Mouse (Mus musculus) heart, postnatal 0 days (tissue): ENCODE measurements around the gene Chd2. TPM values are rescaled to one million over a fixed set of nuclear protein-coding genes. Genes with fewer than 3 reads are reported as not detected.
"Not testable (repeated sequence)": the region's sequence is repeated elsewhere in the genome, so short reads cannot be mapped to it uniquely, and the experiment has no call there.

Experiments
- ATAC-seq: fragments of 200-750 bp; cut with Nextera tagmentation; 2 replicates; pipeline ENCODE4 v1.8.0; 2017; ENCODE audit warnings: low read depth, moderate number of reproducible peaks, moderate library complexity; ENCODE audit not compliant: insufficient read depth
- DNase-seq: peaks from one replicate; pipeline ENCODE4 v3.0.0-alpha.2; 2016; ENCODE audit warnings: low spot score
- H3K27ac ChIP-seq: fragments of 300-500 bp; sonication (generic); 2 replicates; pipeline ENCODE4 v1.5.1; 2014; ENCODE audit warnings: low read depth, mild to moderate bottlenecking
- H3K27me3 ChIP-seq: fragments of 300-500 bp; sonication (generic); 2 replicates; pipeline ENCODE4 v1.6.1; 2014; ENCODE audit warnings: low read length, mixed read lengths; ENCODE audit not compliant: control insufficient read depth, insufficient read depth
- H3K36me3 ChIP-seq: fragments of 300-500 bp; sonication (generic); replicated peaks from 2 replicates; pipeline ENCODE4 v1.6.1; 2014; ENCODE audit warnings: low read length, mixed read lengths; ENCODE audit not compliant: control insufficient read depth, insufficient read depth
- H3K4me1 ChIP-seq: fragments of 300-500 bp; sonication (generic); 2 replicates; pipeline ENCODE4 v1.6.1; 2014; ENCODE audit warnings: antibody characterized with exemption; ENCODE audit not compliant: control insufficient read depth, insufficient read depth
- H3K4me2 ChIP-seq: fragments of 300-500 bp; sonication (generic); 2 replicates; pipeline ENCODE4 v1.6.1; 2014; ENCODE audit warnings: low read depth, mild to moderate bottlenecking, low read length, moderate library complexity
- H3K4me3 ChIP-seq: fragments of 300-500 bp; sonication (generic); 2 replicates; pipeline ENCODE4 v1.5.1; 2014; ENCODE audit warnings: low read depth, low read length
- H3K9ac ChIP-seq: fragments of 300-500 bp; sonication (generic); replicated peaks from 2 replicates; pipeline ENCODE4 v1.6.1; 2014; ENCODE audit warnings: low read depth, low read length, mixed read lengths
- H3K9me3 ChIP-seq: fragments of 300-500 bp; sonication (generic); replicated peaks from 2 replicates; pipeline ENCODE4 v1.6.1; 2016; ENCODE audit warnings: low read length; ENCODE audit not compliant: control insufficient read depth
- CTCF ChIP-seq: IDR thresholded peaks from 2 replicates; pipeline ENCODE4 v1.5.1; 2016; ENCODE audit warnings: antibody characterized with exemption, control low read depth, low read depth
- EP300 ChIP-seq: IDR thresholded peaks from 2 replicates; pipeline ENCODE4 v1.6.1; 2016; ENCODE audit warnings: antibody characterized with exemption, low read depth
- WGBS: fragments of 180-500 bp; shearing (Covaris S2); extraction: QIAGEN DNeasy Blood & Tissue Kit; methylation state at CpG from one replicate; pipeline ENCODE4 v1.1.7; 2014; 5-methylcytosine and 5-hydroxymethylcytosine counted together
- polyA plus RNA-seq: library from polyadenylated mRNA; unstranded; fragments of >200 nt; fragmentation: Nextera tagmentation; extraction: Ambion mirVana; gene quantifications from 2 replicates; pipeline ENCODE4 v1.2.1, GENCODE M21; 2015
- total RNA-seq: library from RNA; depleted of rRNA; stranded (reverse); fragments of >200 nt; gene quantifications from 2 replicates; pipeline ENCODE4 v1.2.3, GENCODE M21; 2014; ENCODE audit warnings: low replicate concordance

The Chd2 gene
- total and polyA plus RNA-seq, 2 experiments from 2014 or later = 31.1 to 65.5 TPM

GRCm38 (mm10) chr7:73532916-73533315 is 8.7 kb downstream of the Chd2 start:
- Histone ChIP-seq H3K27me3 (no peaks in the 10 kb centered on the region), H3K36me3 (peaks cover 14% of the 10 kb centered on the region), H3K27ac (peak overlapping the region; percentile 82), H3K4me3 (no peak overlapping the region), H3K4me2 (peak overlapping the region; percentile 22; the same call in 1 of the 2 replicates), H3K4me1 (peaks cover 57% of the 10 kb centered on the region), H3K9me3 (no peaks in the 10 kb centered on the region), H3K9ac (no peak overlapping the region)
- no peak for TF ChIP-seq CTCF
- no peak for TF ChIP-seq EP300
- ATAC-seq (no peak), DNase-seq (no peak)
- 24% methylated on average over 3 of the region's 3 CpGs for WGBS

GRCm38 (mm10) chr7:73532139-73532538 is 9.5 kb downstream of the Chd2 start:
- peaks cover 57% of the 10 kb centered on the region for H3K4me1 ChIP-seq
- peaks cover 22% of the 10 kb centered on the region for H3K36me3 ChIP-seq
- H3K27me3 ChIP-seq = no peaks in the 10 kb centered on the region
- TF ChIP-seq EP300 (no peak), CTCF (no peak)
- no peak overlapping the region for H3K9ac ChIP-seq
- H3K27ac ChIP-seq = peak overlapping the region; percentile 39
- no peaks in the 10 kb centered on the region for H3K9me3 ChIP-seq
- ATAC-seq (no peak), DNase-seq (no peak)
- H3K4me2 ChIP-seq = no peak overlapping the region
- 68% methylated on average over 3 of the region's 3 CpGs for WGBS
- no peak overlapping the region for H3K4me3 ChIP-seq

GRCm38 (mm10) chr7:73531506-73532093 is 10.0 kb downstream of the Chd2 start:
- ATAC-seq (no peak), DNase-seq (no peak)
- H3K9ac ChIP-seq = no peak overlapping the region
- no peaks in the 10 kb centered on the region for H3K9me3 ChIP-seq
- H3K27ac ChIP-seq = peak overlapping the region; percentile 39
- H3K4me1 ChIP-seq = peaks cover 52% of the 10 kb centered on the region
- H3K4me2 ChIP-seq = no peak overlapping the region
- WGBS = 54% methylated on average over 7 of the region's 7 CpGs
- TF ChIP-seq EP300 (no peak), CTCF (no peak)
- peaks cover 24% of the 10 kb centered on the region for H3K36me3 ChIP-seq
- no peak overlapping the region for H3K4me3 ChIP-seq
- no peaks in the 10 kb centered on the region for H3K27me3 ChIP-seq

DNA sequence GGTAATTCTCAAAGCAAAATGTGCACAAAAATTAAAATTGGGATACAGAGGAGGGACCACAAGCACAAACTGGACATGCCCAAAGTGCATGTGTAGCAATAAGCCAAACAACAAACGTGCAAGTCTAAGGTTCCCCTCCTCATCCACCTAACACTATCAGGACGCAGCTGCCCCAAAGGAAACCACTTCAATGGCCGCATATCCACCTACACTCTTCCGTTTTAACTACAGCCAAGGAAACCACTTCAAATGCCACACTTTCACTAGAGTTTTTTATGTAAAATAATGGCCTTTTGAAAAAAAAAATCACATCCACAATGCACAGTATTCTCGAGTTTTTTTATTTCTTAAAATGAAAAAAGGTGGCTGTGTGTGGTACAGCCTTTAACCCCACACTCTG is 10.8 kb downstream of the Chd2 start:
- H3K27me3 ChIP-seq = no peaks in the 10 kb centered on the region
- WGBS = 53% methylated on average over 5 of the region's 5 CpGs
- H3K4me3 ChIP-seq = no peak overlapping the region
- no peak overlapping the region for H3K4me2 ChIP-seq
- no peak for DNase-seq
- peaks cover 47% of the 10 kb centered on the region for H3K4me1 ChIP-seq
- H3K9me3 ChIP-seq = no peaks in the 10 kb centered on the region
- no peak overlapping the region for H3K9ac ChIP-seq
- TF ChIP-seq CTCF = no peak
- no peak for TF ChIP-seq EP300
- peaks cover 24% of the 10 kb centered on the region for H3K36me3 ChIP-seq
- peak overlapping the region; percentile 39 for H3K27ac ChIP-seq
- ATAC-seq = no peak

DNA sequence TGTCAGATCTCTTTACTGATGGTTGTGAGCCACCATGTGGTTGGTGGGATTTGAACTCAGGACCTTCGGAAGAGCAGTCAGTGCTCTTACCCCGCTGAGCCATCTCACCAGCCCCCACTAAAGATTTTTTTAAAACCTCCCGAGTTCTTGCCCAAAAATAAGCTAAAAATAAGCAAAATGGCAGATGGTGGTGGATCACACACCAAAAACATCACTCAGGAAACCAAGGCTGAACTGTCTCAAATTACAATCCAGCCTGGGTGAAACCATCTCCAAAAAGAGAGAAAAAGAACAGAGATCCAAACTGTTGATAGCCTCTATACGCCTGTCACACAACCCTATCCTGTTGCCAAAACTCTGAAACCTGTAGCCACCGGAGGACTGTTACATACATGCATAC is 11.5 kb downstream of the Chd2 start:
- H3K9ac ChIP-seq = no peak overlapping the region
- peaks cover 24% of the 10 kb centered on the region for H3K36me3 ChIP-seq
- H3K4me3 ChIP-seq = no peak overlapping the region
- no peak overlapping the region for H3K4me2 ChIP-seq
- H3K9me3 ChIP-seq = no peaks in the 10 kb centered on the region
- ATAC-seq (no peak), DNase-seq (no peak)
- H3K27me3 ChIP-seq = no peaks in the 10 kb centered on the region
- WGBS = 84% methylated on average over 5 of the region's 5 CpGs
- no peak overlapping the region for H3K27ac ChIP-seq
- TF ChIP-seq CTCF = no peak
- TF ChIP-seq EP300 = no peak
- H3K4me1 ChIP-seq = peaks cover 40% of the 10 kb centered on the region

DNA sequence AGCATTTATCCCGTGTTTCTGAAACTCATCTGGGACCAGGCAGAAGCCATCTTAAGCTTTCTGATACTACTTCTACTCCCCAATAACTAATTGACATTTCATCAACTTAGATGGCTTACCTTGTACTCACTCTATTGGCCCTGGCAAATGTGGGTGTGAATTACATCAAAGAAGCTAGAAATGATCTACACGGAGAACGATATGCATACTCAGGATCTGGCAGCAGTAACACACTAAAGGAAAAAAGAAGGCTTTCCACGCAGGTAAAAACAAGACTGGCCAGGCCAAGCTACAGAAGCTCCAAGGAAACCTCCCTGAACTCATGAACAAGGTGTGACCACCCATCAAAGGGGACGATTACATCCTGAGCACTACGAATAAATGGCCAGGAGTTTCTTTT is 12.4 kb downstream of the Chd2 start:
- ATAC-seq (no peak), DNase-seq (no peak)
- Histone ChIP-seq H3K27ac (peak overlapping the region; percentile 53; the same call in 1 of the 2 replicates), H3K27me3 (no peaks in the 10 kb centered on the region), H3K9me3 (no peaks in the 10 kb centered on the region), H3K4me3 (no peak overlapping the region), H3K4me1 (peaks cover 33% of the 10 kb centered on the region), H3K36me3 (peaks cover 24% of the 10 kb centered on the region), H3K4me2 (no peak overlapping the region), H3K9ac (no peak overlapping the region)
- TF ChIP-seq EP300 (no peak), CTCF (no peak)
- WGBS = 78% methylated on average over 6 of the region's 6 CpGs

DNA sequence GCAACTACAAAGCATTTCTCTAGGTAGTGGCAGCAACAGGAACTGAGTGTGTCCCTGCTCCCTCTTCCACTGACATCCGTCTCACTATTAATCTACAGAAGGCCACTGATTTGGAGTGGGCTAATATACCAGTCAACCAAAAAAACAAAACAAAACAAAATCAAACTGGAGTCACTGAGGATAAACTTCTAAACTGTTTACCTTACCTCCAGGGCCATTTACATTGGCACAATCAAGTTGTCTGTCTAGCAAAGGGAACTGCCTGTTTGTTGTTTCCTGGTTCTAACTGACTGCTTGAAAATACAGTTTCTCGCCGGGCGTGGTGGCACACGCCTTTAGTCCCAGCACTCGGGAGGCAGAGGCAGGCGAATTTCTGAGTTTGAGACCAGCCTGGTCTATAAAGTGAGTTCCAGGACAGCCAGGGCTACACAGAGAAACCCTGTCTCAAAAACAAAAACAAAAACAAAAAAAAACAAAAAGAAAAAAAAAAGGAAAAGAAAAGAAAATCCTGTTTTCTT is 13.2 kb downstream of the Chd2 start:
- not testable (repeated sequence) for H3K27ac ChIP-seq, ATAC-seq, H3K27me3 ChIP-seq, H3K4me3 ChIP-seq, DNase-seq, H3K4me2 ChIP-seq, H3K9ac ChIP-seq, H3K9me3 ChIP-seq
- WGBS = 75% methylated on average over 7 of the region's 7 CpGs
- Histone ChIP-seq H3K36me3 (peaks cover 28% of the 10 kb centered on the region), H3K4me1 (peaks cover 25% of the 10 kb centered on the region; the same call in 1 of the 2 replicates)
